ENCODE assay signal across 28 mouse cellular contexts in the genomic region with DNA sequence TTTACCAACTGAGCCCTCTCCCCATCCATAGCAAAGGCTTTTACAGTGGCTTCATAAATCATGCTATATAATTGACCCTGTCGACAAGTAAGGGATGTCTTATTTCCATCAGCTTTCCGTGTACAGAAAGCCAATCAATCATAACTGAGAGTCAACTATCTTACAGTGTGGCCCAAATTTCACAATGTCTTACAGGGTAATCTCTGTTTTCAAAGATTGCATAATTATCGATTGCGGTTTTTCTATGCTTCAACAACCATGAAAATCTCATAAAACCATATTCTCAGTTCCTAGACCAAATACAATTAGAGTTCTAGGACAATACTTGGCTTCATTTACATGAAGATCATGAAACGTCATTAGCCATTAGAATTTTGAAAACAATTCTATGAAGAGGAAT. TPM values are rescaled to one million over a fixed set of nuclear protein-coding genes. Genes with fewer than 3 reads are reported as not detected.
"Had no signal": no experiment of that assay in that cellular context is flagged by ENCODE, and none has a peak within 500 bp of the region (broad histone marks: within the 10 kb centered on the region; RNA-seq: fewer than 3 reads in every experiment).

No protein-coding gene starts in this region.

- H3K27ac ChIP-seq: embryonic facial prominence, embryonic 10.5 days; embryonic facial prominence, embryonic 12.5 days; embryonic facial prominence, embryonic 13.5 days; embryonic facial prominence, embryonic 15.5 days; forebrain, embryonic 10.5 days; forebrain, embryonic 12.5 days; forebrain, embryonic 13.5 days; forebrain, embryonic 15.5 days; heart, adult 2 months had no signal

- ATAC-seq: forebrain, embryonic 13.5 days; forebrain, embryonic 14.5 days; forebrain, embryonic 15.5 days; forebrain, embryonic 16.5 days; forebrain, postnatal 0 days had no signal

- H3K4me1 ChIP-seq: embryonic facial prominence, embryonic 10.5 days; embryonic facial prominence, embryonic 12.5 days; embryonic facial prominence, embryonic 13.5 days; embryonic facial prominence, embryonic 15.5 days; forebrain, embryonic 10.5 days; forebrain, embryonic 12.5 days; forebrain, embryonic 13.5 days; forebrain, embryonic 15.5 days had no signal

- DNase-seq: cerebellum, adult 2 months; cerebellum, adult 8-10 months; cerebellum, adult 9-10 months; cerebellum, adult 9-11 months; cerebellum, postnatal 10 days; cerebellum, postnatal 14 days; cerebellum, postnatal 25 days; cerebellum, postnatal 36 days; embryo, embryonic 11 days; forebrain, postnatal 0 days; gastrocnemius, postnatal 10 days; gastrocnemius, postnatal 14 days; gastrocnemius, postnatal 25 days; gastrocnemius, postnatal 36 days; heart, adult 11 months; heart, adult 18-20 months; heart, adult 2 months had no signal

- H3K36me3 ChIP-seq: embryonic facial prominence, embryonic 10.5 days; embryonic facial prominence, embryonic 12.5 days; embryonic facial prominence, embryonic 13.5 days; embryonic facial prominence, embryonic 15.5 days; forebrain, embryonic 10.5 days; forebrain, embryonic 12.5 days; forebrain, embryonic 15.5 days had no signal

- H3K4me2 ChIP-seq: embryonic facial prominence, embryonic 12.5 days; embryonic facial prominence, embryonic 13.5 days; embryonic facial prominence, embryonic 15.5 days; forebrain, embryonic 12.5 days; forebrain, embryonic 13.5 days; forebrain, embryonic 15.5 days had no signal

- H3K4me3 ChIP-seq: embryonic facial prominence, embryonic 10.5 days; embryonic facial prominence, embryonic 12.5 days; embryonic facial prominence, embryonic 13.5 days; embryonic facial prominence, embryonic 15.5 days; erythroblast, embryonic 14.5 days; forebrain, embryonic 10.5 days; forebrain, embryonic 12.5 days; forebrain, embryonic 13.5 days; forebrain, embryonic 15.5 days; heart, adult 2 months had no signal

- H3K9ac ChIP-seq: embryonic facial prominence, embryonic 12.5 days; embryonic facial prominence, embryonic 13.5 days; embryonic facial prominence, embryonic 15.5 days; forebrain, embryonic 12.5 days; forebrain, embryonic 13.5 days; forebrain, embryonic 15.5 days; forebrain, postnatal 0 days had no signal

- H3K9me3 ChIP-seq: embryonic facial prominence, embryonic 10.5 days; embryonic facial prominence, embryonic 12.5 days; embryonic facial prominence, embryonic 13.5 days; embryonic facial prominence, embryonic 15.5 days; forebrain, embryonic 10.5 days; forebrain, embryonic 12.5 days; forebrain, embryonic 15.5 days had no signal

- H3K27me3 ChIP-seq: embryonic facial prominence, embryonic 12.5 days; embryonic facial prominence, embryonic 13.5 days; embryonic facial prominence, embryonic 15.5 days; forebrain, embryonic 12.5 days; forebrain, embryonic 13.5 days; forebrain, embryonic 15.5 days had no signal

RNA-seq across cellular contexts. Expression of gene Samsn1, which starts 56.1 kb away (rescaled TPM):
- polyA plus RNA-seq: erythroblast, embryonic 14.5 days had no signal
